Mouse (Mus musculus) frontal cortex, postnatal 14 days (tissue): ENCODE results near the gene Olfr1058.
"Not testable (repeated sequence)": the region's sequence is repeated elsewhere in the genome, so short reads cannot be mapped to it uniquely, and the experiment has no call there.

ENCODE experiments used
- DNase-seq, 2 experiments: peaks; one replicate each; pipeline ENCODE4 v3.0.0; 2022; ENCODE audit warnings: low spot score in 2 of 2

Gene Olfr1058

GRCm38 (mm10) chr2:86388461-86388860, at the start of gene Olfr1058:
Gene Olfr1058, minus strand, starts transcription at chr2:86388561.
- not testable (repeated sequence) for DNase-seq

GRCm38 (mm10) chr2:86428511-86428910, 40.1 kb upstream of the Olfr1058 start:
- DNase-seq, result not testable (repeated sequence)

- not testable (repeated sequence) for DNase-seq
Measured at GRCm38 (mm10) chr2:86426649-86427048, 38.3 kb upstream of the Olfr1058 start, which contains the start of gene Olfr1062. Gene Olfr1062, minus strand, starts transcription at chr2:86426749.

GRCm38 (mm10) chr2:86413950-86414349, 25.6 kb upstream of the Olfr1058 start, which contains the start of gene Olfr1061:
Gene Olfr1061, minus strand, starts transcription at chr2:86414050.
- DNase-seq, result no peak

GRCm38 (mm10) chr2:86395114-86395513, 6.8 kb upstream of the Olfr1058 start:
- DNase-seq, result no peak

GRCm38 (mm10) chr2:86378293-86378692, 10.1 kb downstream of the Olfr1058 start, which contains the start of gene Olfr1057:
Gene Olfr1057, minus strand, starts transcription at chr2:86378393.
- no peak for DNase-seq

GRCm38 (mm10) chr2:86366342-86366741, 22.0 kb downstream of the Olfr1058 start:
- not testable (repeated sequence) for DNase-seq

- no peak for DNase-seq
Measured at GRCm38 (mm10) chr2:86362369-86362768, 26.0 kb downstream of the Olfr1058 start, which contains the start of gene Olfr1056. Gene Olfr1056, minus strand, starts transcription at chr2:86362469.

- not testable (repeated sequence) for DNase-seq
Measured at GRCm38 (mm10) chr2:86351751-86352150, 36.6 kb downstream of the Olfr1058 start.

- no peak for DNase-seq
Measured at GRCm38 (mm10) chr2:86350184-86350583, 38.2 kb downstream of the Olfr1058 start, which contains the start of gene Olfr1055. Gene Olfr1055, minus strand, starts transcription at chr2:86350284.

- no peak for DNase-seq
Measured at GRCm38 (mm10) chr2:86335333-86335732, 53.0 kb downstream of the Olfr1058 start, which contains the start of gene Olfr1054. Gene Olfr1054, minus strand, starts transcription at chr2:86335433.
